Mouse (Mus musculus) T-helper 2 cell (primary cell): Measurements from ENCODE around the gene Sass6.
"Not testable (repeated sequence)": the region's sequence is repeated elsewhere in the genome, so short reads cannot be mapped to it uniquely, and the experiment has no call there.

ENCODE experiments used
- in situ Hi-C: fragments of 300-600 bp; cut with MboI, MseI; formaldehyde crosslinking; loops from one replicate; pipeline ENCODE4 v1.15.1; 2025; ENCODE audit warnings: high pct_unique_total_duplicates

Gene Sass6

DNA sequence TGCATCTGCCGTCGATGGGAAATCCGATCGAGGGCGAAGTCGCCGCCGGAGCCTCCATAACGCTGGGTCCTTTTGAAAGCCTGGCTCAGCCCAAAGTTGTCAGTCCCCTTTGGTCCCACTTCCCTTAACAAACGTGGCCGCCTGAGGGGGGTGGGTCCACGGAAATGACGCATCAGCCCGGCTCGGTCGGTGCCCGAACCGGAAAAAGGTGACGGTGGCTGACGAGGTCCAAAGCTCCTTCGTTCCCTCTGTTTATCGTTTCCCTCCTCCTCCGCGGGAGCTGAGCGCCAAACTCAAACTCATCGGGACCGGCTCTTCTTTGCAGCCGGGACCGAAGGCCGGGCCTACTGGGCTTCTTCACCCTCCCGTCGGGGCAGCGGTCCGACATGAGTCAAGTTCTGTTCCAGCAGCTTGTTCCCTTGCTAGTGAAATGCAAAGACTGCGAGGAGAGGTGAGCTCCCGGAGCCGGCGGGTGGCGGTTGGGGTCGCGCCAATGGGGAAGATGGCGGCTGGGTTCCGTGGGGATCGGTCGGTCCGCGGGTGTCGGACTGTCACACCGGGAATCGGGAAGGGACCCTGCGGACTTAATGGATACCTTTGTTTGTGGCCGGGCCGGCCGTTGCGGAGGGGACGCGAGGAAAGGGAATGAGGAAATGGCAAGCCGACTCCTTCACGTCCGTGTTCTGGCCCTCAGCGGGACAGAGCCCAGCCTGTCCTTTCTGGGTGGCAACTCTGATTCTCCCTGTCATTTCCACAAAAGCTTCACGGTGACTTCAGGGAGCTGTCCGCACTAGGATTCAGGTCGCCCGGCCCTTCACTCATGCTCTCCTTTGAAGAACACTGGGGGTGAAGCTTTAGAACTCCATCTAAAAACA, at the start of gene Sass6:
TSS of gene Sass6 (plus strand) at position 255 of the 875 bp plus-strand sequence.
- in situ Hi-C loops, result no loop called here

DNA sequence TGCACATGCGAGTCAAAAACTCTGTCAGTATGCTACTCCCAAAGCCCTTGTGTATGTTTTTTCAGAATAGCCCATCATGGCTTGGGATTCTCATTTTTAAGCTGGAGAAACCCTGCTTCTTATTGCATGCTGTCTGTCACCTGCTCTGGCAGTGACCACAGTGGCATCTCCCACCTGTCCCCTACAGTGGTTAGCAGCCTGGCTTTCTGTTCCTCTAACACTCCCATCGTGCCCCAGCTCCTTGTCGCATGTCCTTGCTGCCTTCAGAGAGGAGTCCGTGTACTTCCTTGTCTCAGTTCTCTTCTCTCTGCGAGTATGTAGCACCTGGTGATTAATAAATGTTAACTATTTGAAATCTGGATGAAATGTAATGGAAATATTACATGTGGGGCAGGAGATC, 47.4 kb upstream of the Sass6 start:
- in situ Hi-C loops, result no loop called here

- in situ Hi-C loops, result no loop called here
These were observed 43.4 kb upstream of the Sass6 start for GRCm38 (mm10) chr3:116551362-116551761.

DNA sequence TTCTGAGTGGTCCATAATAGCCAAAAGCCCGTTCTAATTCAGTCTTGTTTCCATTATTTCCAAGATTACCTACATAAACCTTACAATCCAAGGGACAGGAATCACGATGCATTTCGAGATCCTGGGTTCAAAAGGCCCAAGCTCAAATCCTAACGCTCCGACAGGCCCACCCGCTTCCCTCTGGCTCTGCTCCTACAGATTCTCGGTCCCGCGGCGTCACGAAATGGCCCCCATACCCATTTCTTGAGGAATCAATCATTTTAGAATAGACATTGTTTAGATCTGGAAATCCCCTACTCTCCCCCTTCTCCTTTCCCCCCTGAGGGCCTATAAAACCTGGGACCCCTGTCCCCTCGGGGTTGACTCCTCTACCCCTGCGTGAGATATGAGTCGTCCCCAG, 33.5 kb upstream of the Sass6 start:
- in situ Hi-C loops, result not testable (repeated sequence)

DNA sequence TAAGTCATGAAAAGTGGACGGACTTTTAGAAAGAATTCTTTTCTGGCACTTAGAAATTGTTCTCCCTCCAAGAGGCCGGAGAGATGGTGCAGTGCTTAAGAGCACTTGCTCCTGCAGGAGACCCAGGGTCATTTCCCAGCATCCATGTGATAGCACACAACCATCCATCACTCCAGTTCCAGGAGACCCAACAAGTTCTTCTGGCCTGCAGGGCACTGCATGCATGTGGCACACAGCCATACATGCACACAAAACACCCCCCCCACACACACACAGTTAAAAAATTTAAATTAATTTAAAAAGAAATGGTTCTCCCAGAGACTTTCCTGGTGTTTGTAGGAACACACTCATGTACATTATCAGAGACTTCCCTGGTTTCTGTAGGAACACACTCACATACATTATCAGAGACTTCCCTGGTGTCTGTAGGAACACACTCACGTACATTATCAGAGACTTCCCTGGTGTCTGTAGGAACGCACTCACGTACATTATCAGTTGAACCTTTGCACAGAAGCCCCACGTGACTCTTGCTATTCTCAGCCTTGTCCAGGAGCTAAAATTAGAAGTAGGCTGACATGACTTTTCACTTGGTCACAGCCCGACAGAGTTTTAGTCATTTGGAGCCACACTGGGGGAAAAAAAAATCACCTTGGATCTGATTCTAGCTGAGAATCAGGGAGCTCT, 32.2 kb upstream of the Sass6 start, which contains the start of gene Lrrc39:
TSS of gene Lrrc39 (plus strand) at position 566 of the 687 bp plus-strand sequence.
- in situ Hi-C loops, result no loop called here

- in situ Hi-C loops, result no loop called here
These were observed 31.7 kb upstream of the Sass6 start for GRCm38 (mm10) chr3:116563095-116563492.

DNA sequence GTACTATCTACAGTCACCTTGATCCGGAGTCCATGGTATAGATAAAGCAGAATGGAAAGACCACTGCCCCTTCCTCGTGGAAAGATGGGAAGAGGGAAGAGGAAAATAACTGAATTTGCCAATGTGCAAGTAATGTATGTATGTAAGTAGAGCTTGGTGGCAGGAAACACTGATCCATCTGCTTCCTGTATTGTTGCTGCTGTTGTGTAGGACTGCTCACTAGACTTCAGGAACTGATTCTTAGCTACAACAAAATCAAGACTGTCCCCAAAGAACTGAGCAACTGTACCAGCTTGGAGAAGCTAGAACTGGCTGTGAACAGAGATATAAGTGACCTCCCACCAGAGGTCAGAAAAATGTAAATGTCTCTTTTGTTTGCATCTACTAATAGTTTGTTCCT, 24.2 kb upstream of the Sass6 start:
- in situ Hi-C loops, result no loop called here

DNA sequence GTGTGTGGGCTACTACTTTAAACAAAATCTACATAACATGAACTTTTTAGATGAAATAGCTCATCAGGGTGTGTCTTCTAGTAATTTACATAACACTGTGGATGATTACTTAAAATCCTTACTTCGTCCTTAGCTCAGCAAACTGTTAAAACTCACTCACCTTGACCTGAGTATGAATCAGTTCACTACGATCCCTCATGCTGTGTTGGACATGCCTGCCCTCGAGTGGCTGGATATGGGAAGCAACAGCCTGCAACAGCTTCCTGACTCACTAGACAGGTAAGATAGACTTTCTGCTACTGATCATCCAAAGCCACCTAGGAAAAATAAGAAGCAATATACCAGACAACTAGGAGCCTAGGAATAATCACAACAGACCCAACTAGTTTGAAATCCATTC, 17.5 kb upstream of the Sass6 start:
- in situ Hi-C loops, result no loop called here

- in situ Hi-C loops, result no loop called here
These were observed 12.6 kb upstream of the Sass6 start for GRCm38 (mm10) chr3:116582201-116582600.

DNA sequence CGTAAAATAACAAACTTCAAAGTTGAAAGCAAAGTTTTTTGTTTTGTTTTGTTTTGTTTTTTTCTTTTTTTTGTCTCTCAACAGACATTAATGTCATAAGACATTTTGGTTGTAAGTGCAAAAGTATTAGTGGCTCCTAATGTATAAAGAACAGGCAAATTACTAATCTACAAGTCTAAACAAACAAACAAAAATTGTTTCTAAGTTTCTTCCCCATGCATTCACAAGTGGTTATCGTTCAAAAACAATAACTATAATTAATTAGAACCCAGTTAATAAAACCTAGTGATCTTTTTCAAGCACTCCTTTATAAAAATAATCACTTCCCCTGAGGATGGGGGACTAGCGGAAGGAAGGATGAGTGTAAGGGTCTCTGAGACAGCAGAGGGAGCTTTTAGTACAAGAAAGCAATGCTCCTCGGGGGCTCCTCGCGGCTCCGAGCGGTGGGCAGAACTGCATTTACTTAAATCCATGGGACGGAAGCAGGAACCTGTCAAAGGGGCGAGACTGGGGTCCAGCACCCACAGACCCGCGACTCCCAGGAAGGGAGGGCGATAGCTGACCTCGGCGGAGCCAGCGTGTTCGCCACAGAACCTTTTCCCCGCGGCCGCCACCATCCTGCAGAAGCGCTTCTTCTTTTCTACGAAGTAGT, 580 bp upstream of the Sass6 start:
- in situ Hi-C loops, result no loop called here

- in situ Hi-C loops, result no loop called here
These were observed 815 bp downstream of the Sass6 start for GRCm38 (mm10) chr3:116595603-116595991.

- in situ Hi-C loops, result no loop called here
These were observed 4.9 kb downstream of the Sass6 start for GRCm38 (mm10) chr3:116599705-116600104.

- in situ Hi-C loops, result no loop called here
These were observed 6.2 kb downstream of the Sass6 start for GRCm38 (mm10) chr3:116601005-116601404.

DNA sequence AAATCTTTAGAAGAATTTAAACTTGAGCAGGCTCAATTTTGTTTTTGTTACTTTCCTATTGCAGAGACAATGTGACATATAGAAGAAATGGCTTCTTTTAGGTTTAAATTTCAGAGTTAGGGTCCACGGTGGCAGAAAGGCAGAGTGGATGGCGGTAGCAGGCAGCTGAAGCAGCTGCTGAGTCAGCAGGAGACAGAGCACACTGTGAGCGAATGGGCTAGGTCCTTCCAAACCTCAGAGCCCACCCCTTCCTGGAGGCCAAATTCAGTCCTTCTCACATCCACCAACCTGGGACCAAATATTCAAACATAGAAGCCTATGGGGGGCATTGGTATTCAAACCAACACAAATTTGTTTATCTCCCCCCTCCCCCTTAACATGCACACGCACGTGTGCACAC, 7.0 kb downstream of the Sass6 start:
- in situ Hi-C loops, result no loop called here

DNA sequence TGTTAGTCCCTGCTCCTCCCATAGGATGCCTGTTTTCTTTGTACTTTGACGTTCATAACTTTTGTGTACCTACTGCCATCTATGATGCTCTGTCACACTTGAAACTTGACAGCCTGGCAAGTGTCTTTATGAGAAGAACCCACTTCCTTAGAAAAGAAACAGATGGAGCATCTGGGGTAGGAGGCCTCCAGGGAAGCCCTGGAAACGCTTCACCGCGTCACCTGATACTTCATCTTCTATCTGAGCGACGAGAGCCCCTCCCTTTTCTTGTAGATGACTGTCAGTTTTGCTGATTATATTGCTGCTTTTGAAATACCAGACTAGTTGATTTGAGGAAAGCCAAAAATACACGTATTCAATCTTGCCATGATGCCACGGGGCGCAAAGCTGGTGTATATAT, 9.8 kb downstream of the Sass6 start:
- in situ Hi-C loops, result no loop called here

DNA sequence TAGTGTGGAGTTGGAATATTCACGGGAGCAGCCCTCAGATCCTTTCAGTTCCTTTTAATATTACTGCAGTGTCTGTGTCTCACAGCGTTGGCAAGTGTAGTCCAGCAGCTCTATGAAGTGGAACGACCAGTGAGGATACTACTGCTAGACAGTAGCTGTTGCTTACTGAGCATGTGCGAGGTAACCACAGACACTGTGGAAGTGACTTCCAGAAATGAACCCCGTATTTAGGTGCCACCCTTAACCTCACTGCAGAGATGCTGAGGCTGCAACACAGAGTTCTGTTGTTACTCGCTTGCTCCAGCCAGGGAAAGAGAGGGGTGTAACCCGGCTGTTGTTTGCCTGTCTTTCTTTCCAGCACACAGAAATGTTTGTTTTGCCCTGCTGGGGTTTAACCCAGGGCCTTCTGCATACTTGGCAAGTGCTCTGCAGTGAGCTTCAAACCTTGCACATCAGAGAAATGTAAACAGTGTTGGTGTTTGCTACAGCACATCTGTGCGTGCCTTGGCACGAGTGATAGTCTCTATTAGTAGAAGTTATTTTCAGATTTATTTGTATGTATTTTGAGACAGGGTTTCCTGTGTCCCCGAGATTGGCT, 19.6 kb downstream of the Sass6 start, which contains the start of gene Trmt13:
TSS of gene Trmt13 (minus strand) at position 293 of the 598 bp plus-strand sequence.
- in situ Hi-C loops, result no loop called here

- in situ Hi-C loops, result no loop called here
These were observed 20.7 kb downstream of the Sass6 start for GRCm38 (mm10) chr3:116615318-116616068.

DNA sequence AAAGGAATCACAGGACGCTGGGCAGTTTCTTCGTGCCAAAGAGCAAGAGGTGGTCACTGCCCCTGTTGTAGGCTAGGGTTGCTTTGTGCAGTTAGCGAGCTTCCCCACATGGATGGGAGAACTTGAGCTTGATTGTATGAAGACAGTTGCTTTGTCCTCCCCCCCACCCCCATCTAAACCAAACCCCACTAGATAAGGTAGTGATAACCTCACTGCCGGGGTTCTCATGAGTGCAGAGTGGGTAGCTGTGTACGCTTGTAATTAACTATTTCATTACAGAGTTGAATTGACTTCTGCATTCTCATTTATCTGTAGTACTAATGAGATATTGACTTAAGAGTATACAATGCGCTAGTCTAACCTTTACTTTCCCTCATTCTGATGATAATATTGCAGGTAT, 24.1 kb downstream of the Sass6 start:
- in situ Hi-C loops, result no loop called here

- in situ Hi-C loops, result no loop called here
These were observed 26.0 kb downstream of the Sass6 start for GRCm38 (mm10) chr3:116620636-116621370.

GRCm38 (mm10) chr3:116622641-116623040, 27.9 kb downstream of the Sass6 start:
- in situ Hi-C loops, result no loop called here
